Mouse (Mus musculus) midbrain, postnatal 0 days (tissue): ENCODE data around the gene Fam219b. TPM values are rescaled to one million over a fixed set of nuclear protein-coding genes. Genes with fewer than 3 reads are reported as not detected.

Experiments used
- ATAC-seq: fragments of 200-750 bp; cut with Nextera tagmentation; 2 replicates; pipeline ENCODE4 v1.8.0; 2017; ENCODE audit warnings: moderate number of reproducible peaks, mild to moderate bottlenecking, moderate TSS enrichment, moderate library complexity; ENCODE audit not compliant: low FRiP score
- DNase-seq: peaks from one replicate; pipeline ENCODE4 v3.0.0-alpha.2; 2015; ENCODE audit warnings: low spot score
- H3K27ac ChIP-seq: fragments of 300-500 bp; sonication (generic); 2 replicates; pipeline ENCODE4 v1.5.1; 2014; ENCODE audit warnings: low read depth, mild to moderate bottlenecking, low read length, mixed read lengths
- H3K27me3 ChIP-seq: fragments of 300-500 bp; sonication (generic); 2 replicates; pipeline ENCODE4 v1.6.1; 2014; ENCODE audit warnings: low read length, control low read depth, mixed read lengths; ENCODE audit not compliant: insufficient read depth
- H3K36me3 ChIP-seq: fragments of 300-500 bp; sonication (generic); 2 replicates; pipeline ENCODE4 v1.6.1; 2014; ENCODE audit warnings: low read length, control low read depth, mixed read lengths; ENCODE audit not compliant: insufficient read depth
- H3K4me1 ChIP-seq: fragments of 300-500 bp; sonication (generic); 2 replicates; pipeline ENCODE4 v1.6.1; 2014; ENCODE audit warnings: mild to moderate bottlenecking, control low read depth, antibody characterized with exemption, low read length, mixed read lengths; ENCODE audit not compliant: insufficient read depth
- H3K4me2 ChIP-seq: fragments of 300-500 bp; sonication (generic); 2 replicates; pipeline ENCODE4 v1.6.1; 2014; ENCODE audit warnings: low read depth, mild to moderate bottlenecking, low read length, mixed read lengths; ENCODE audit not compliant: poor library complexity, severe bottlenecking
- H3K4me3 ChIP-seq: fragments of 300-500 bp; sonication (generic); 2 replicates; pipeline ENCODE4 v1.5.1; 2014; ENCODE audit warnings: low read depth, mild to moderate bottlenecking, low read length, moderate library complexity
- H3K9ac ChIP-seq: fragments of 300-500 bp; sonication (generic); replicated peaks from 2 replicates; pipeline ENCODE4 v1.6.1; 2014; ENCODE audit warnings: mild to moderate bottlenecking, low read length, moderate library complexity, mixed read lengths; ENCODE audit not compliant: poor library complexity, severe bottlenecking
- H3K9me3 ChIP-seq: fragments of 300-500 bp; sonication (generic); 2 replicates; pipeline ENCODE4 v1.6.1; 2016; ENCODE audit warnings: low read length, control low read depth
- CTCF ChIP-seq: IDR thresholded peaks from 2 replicates; pipeline ENCODE4 v1.5.1; 2016; ENCODE audit warnings: antibody characterized with exemption, mild to moderate bottlenecking
- WGBS: fragments of 180-500 bp; shearing (Covaris S2); extraction: QIAGEN DNeasy Blood & Tissue Kit; methylation state at CpG from one replicate; pipeline ENCODE4 v1.1.7; 2014; 5-methylcytosine and 5-hydroxymethylcytosine counted together
- polyA plus RNA-seq: library from polyadenylated mRNA; unstranded; fragments of >200 nt; fragmentation: Nextera tagmentation; extraction: Ambion mirVana; gene quantifications from 2 replicates; pipeline ENCODE4 v1.2.1, GENCODE M21; 2015
- total RNA-seq: library from RNA; depleted of rRNA; stranded (reverse); fragments of >200 nt; gene quantifications from 2 replicates; pipeline ENCODE4 v1.2.3, GENCODE M21; 2014

Fam219b gene
- total and polyA plus RNA-seq, 2 experiments from 2014 or later: 25.6 to 29.7 TPM

DNA sequence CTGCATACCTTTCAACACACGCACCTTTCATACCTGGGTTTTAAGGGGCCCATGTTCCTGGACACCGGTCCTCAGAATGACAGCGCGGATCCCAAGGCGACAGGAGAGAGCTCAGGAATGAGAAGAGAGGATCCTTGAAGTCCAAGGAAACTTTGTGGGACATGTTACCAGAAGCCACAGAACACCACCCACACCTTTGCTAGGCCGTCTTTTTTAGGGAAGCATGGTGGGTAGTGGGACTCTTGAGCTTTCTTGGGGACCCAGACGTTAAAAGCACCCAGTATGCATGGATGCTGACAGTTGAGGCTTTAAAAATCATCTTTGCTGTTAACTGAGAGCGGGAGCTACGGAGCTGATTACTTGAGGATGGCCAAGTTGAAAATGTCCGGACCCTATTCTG lies 32.4 kb upstream of the Fam219b start:
- no peak for TF ChIP-seq CTCF
- H3K27me3 ChIP-seq: peaks cover 15% of the 10 kb centered on the region; the same call in 1 of the 2 replicates
- no peaks in the 10 kb centered on the region for H3K9me3 ChIP-seq
- peak overlapping the region; percentile 45 for H3K27ac ChIP-seq
- peak overlapping the region; percentile 87 for H3K4me2 ChIP-seq
- no peak for ATAC-seq
- no peak for DNase-seq
- peak overlapping the region; percentile 47; the same call in 1 of the 2 replicates for H3K4me3 ChIP-seq
- 51% methylated on average over 10 of the region's 10 CpGs for WGBS
- H3K4me1 ChIP-seq: peaks cover 5% of the 10 kb centered on the region; the same call in 1 of the 2 replicates
- H3K9ac ChIP-seq: no peak overlapping the region
- no peaks in the 10 kb centered on the region for H3K36me3 ChIP-seq

DNA sequence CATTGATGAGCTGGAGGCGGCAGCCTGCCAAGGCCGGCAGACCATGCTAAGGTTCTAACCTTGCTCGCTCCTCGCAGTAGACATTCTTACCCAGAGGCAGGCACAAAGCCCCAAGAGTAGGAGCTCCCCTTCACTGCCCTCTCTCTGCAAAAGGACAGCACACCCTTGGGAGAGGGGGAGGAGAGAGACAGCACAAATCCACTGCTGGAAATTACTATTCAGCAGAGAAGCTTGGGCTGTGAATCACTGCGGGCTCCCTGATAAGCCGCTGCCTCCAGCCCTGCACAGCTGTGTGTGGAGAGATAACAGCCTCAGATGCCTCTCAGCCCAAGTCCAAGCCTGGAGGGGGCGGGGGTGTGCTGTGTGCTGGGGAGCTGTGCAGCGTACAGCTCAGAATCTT lies 31.6 kb upstream of the Fam219b start:
- WGBS: 6% methylated on average over 8 of the region's 8 CpGs
- peak; percentile 47 for TF ChIP-seq CTCF
- Histone ChIP-seq H3K4me2 (peak overlapping the region; percentile 87), H3K9me3 (no peaks in the 10 kb centered on the region), H3K9ac (no peak overlapping the region), H3K4me3 (no peak overlapping the region), H3K27ac (peak overlapping the region; percentile 45), H3K36me3 (no peaks in the 10 kb centered on the region), H3K27me3 (peaks cover 15% of the 10 kb centered on the region; the same call in 1 of the 2 replicates), H3K4me1 (peaks cover 5% of the 10 kb centered on the region; the same call in 1 of the 2 replicates)
- ATAC-seq (peak; percentile 83), DNase-seq (peak; percentile 56)

DNA sequence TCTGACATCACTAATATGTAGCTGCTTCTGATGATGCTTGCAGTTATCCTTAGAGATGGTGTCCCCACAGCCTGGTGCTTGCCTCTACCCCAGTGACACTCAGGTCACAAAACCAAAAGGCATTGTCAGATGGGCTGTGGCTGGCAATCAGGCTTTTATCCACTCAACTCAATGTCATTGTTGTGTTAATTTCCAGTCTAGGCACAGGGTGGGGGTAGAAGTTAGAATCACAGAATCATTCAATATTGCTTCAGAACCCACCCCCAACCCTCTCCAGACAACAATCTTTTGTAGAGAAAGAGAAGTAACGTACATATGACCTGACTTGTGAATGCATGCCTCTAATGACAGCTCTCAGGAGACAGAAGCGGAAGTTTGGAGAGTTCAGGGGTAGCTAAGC lies 26.8 kb upstream of the Fam219b start:
- ATAC-seq: no peak
- no peaks in the 10 kb centered on the region for H3K9me3 ChIP-seq
- DNase-seq: no peak
- 0 out of 2 replicates have a peak, but pooled peaks cover 1% of the 10 kb centered on the region for H3K27me3 ChIP-seq
- TF ChIP-seq CTCF: no peak
- H3K9ac ChIP-seq: no peak overlapping the region
- H3K4me2 ChIP-seq: no peak overlapping the region
- no peaks in the 10 kb centered on the region for H3K4me1 ChIP-seq
- H3K27ac ChIP-seq: no peak overlapping the region
- no peaks in the 10 kb centered on the region for H3K36me3 ChIP-seq
- no peak overlapping the region for H3K4me3 ChIP-seq
- 67% methylated on average over 2 of the region's 2 CpGs for WGBS

GRCm38 (mm10) chr9:57517113-57517512 lies 20.2 kb upstream of the Fam219b start:
- DNase-seq (peak; percentile 89), ATAC-seq (no peak)
- WGBS: 3% methylated on average over 3 of the region's 3 CpGs
- Histone ChIP-seq H3K36me3 (no peaks in the 10 kb centered on the region), H3K9me3 (no peaks in the 10 kb centered on the region), H3K27ac (peak overlapping the region; percentile 51; the same call in 1 of the 2 replicates), H3K4me2 (no peak overlapping the region), H3K4me3 (no peak overlapping the region), H3K9ac (no peak overlapping the region), H3K27me3 (no peaks in the 10 kb centered on the region), H3K4me1 (0 out of 2 replicates have a peak, but pooled peaks cover under 1% of the 10 kb centered on the region)
- peak; percentile 92 for TF ChIP-seq CTCF

GRCm38 (mm10) chr9:57520375-57521055 lies 16.8 kb upstream of the Fam219b start:
- Histone ChIP-seq H3K4me1 (peaks cover 10% of the 10 kb centered on the region; the same call in 1 of the 2 replicates), H3K4me2 (peak overlapping the region; percentile 58), H3K4me3 (peak overlapping the region; percentile 90), H3K27ac (peak overlapping the region; percentile 94), H3K27me3 (no peaks in the 10 kb centered on the region), H3K9ac (peak overlapping the region; percentile 99), H3K9me3 (no peaks in the 10 kb centered on the region), H3K36me3 (no peaks in the 10 kb centered on the region)
- ATAC-seq (peak; percentile 24; the same call in 1 of the 2 replicates), DNase-seq (no peak)
- TF ChIP-seq CTCF: peak; percentile 43
- WGBS: 27% methylated on average over 16 of the region's 16 CpGs
